Mouse (Mus musculus): ENCODE measurements around the gene Ubac2.

- TF ChIP-seq CTCF (IDR thresholded peaks at IDR 0.05; ENCODE audit: borderline replicate concordance, control insufficient read depth, extremely low read depth, insufficient read depth, low read length, poor library complexity) (no peak), POLR2A (IDR thresholded peaks at IDR 0.05; ENCODE audit: control insufficient read depth, extremely low read depth, insufficient read depth, low read length, poor library complexity) (no peak)
Measured at GRCm38 (mm10) chr14:121947201-121947760, 68.9 kb downstream of the Ubac2 start.

All from thymus, adult 2 months (tissue).